ENCODE assay signal across 23 mouse cellular contexts in genomic region chr4:138771970-138772369, GRCm38 (mm10). TPM values are rescaled to one million over a fixed set of nuclear protein-coding genes. Genes with fewer than 3 reads are reported as not detected.
A peak's percentile ranks its signal among the peaks of the same experiment; 100 is the strongest.
DNase-seq lines count a peak whose midpoint lies in the region; ATAC-seq lines count a peak whose summit lies in the region.
"Had no signal": no experiment of that assay in that cellular context is flagged by ENCODE, and none has a peak within 500 bp of the region (broad histone marks: within the 10 kb centered on the region; RNA-seq: fewer than 3 reads in every experiment).

No protein-coding gene starts in this region.

- H3K4me3 ChIP-seq in kidney, embryonic 14.5 days (ENCODE audit: low read length) = no peak overlapping the region
- H3K4me3 ChIP-seq in intestine, embryonic 14.5 days (ENCODE audit: low read depth, low read length) = no peak overlapping the region
- no peak overlapping the region for H3K4me3 ChIP-seq in intestine, embryonic 16.5 days (ENCODE audit: low read length)
- H3K4me3 ChIP-seq in stomach, embryonic 14.5 days (ENCODE audit: low read depth, low read length) = no peak overlapping the region
- H3K4me3 ChIP-seq in midbrain, embryonic 10.5 days = no peak overlapping the region
- H3K4me3 ChIP-seq: embryonic facial prominence, embryonic 10.5 days; forebrain, embryonic 13.5 days; heart, adult 2 months; heart, embryonic 15.5 days had no signal

- no peak for ATAC-seq in kidney, embryonic 14.5 days (ENCODE audit: low FRiP score, low TSS enrichment)
- ATAC-seq in intestine, embryonic 14.5 days (replicated peaks; ENCODE audit: low FRiP score, low TSS enrichment, low read depth) = peak; percentile 79
- peak; percentile 95 for ATAC-seq in intestine, embryonic 16.5 days
- 0 out of 2 replicates have a peak, but pooled peaks have one; percentile 69 for ATAC-seq in stomach, embryonic 14.5 days (ENCODE audit: insufficient number of reproducible peaks, insufficient read depth, low FRiP score, low read depth)
- ATAC-seq: activated CD4-positive, CD25-positive, alpha-beta regulatory T cell, adult 4 months; forebrain, embryonic 13.5 days; forebrain, postnatal 0 days; Patski had no signal

- H3K36me3 ChIP-seq in kidney, embryonic 14.5 days (ENCODE audit: control insufficient read depth, insufficient read depth, low read length) = no peaks in the 10 kb centered on the region
- no peaks in the 10 kb centered on the region for H3K36me3 ChIP-seq in intestine, embryonic 14.5 days (ENCODE audit: control insufficient read depth, insufficient read depth, low read length)
- no peaks in the 10 kb centered on the region for H3K36me3 ChIP-seq in intestine, embryonic 16.5 days (ENCODE audit: control insufficient read depth, insufficient read depth, low read length)
- no peaks in the 10 kb centered on the region for H3K36me3 ChIP-seq in stomach, embryonic 14.5 days (ENCODE audit: control insufficient read depth, insufficient read depth, low read length)
- H3K36me3 ChIP-seq in midbrain, embryonic 10.5 days = no peaks in the 10 kb centered on the region
- H3K36me3 ChIP-seq: embryonic facial prominence, embryonic 10.5 days; heart, embryonic 15.5 days had no signal

- no peak overlapping the region for H3K4me2 ChIP-seq in kidney, embryonic 14.5 days (replicated peaks; ENCODE audit: low read depth, low read length)
- no peak overlapping the region for H3K4me2 ChIP-seq in intestine, embryonic 14.5 days (ENCODE audit: low read length)
- H3K4me2 ChIP-seq in intestine, embryonic 16.5 days (ENCODE audit: low read depth, low read length) = no peak overlapping the region; the same call in 1 of the 2 replicates
- no peak overlapping the region for H3K4me2 ChIP-seq in stomach, embryonic 14.5 days (replicated peaks; ENCODE audit: low read depth, low read length)
- H3K4me2 ChIP-seq: forebrain, embryonic 13.5 days; heart, embryonic 11.5 days; heart, embryonic 15.5 days had no signal

- 83% methylated on average over 10 of the region's 10 CpGs for WGBS in kidney, embryonic 14.5 days
- WGBS in intestine, embryonic 14.5 days = 64% methylated on average over 10 of the region's 10 CpGs
- 62% methylated on average over 10 of the region's 10 CpGs for WGBS in intestine, embryonic 16.5 days
- WGBS in stomach, embryonic 14.5 days = 66% methylated on average over 10 of the region's 10 CpGs
- WGBS in midbrain, embryonic 10.5 days = 90% methylated on average over 10 of the region's 10 CpGs

- H3K27ac ChIP-seq in kidney, embryonic 14.5 days (ENCODE audit: low read depth, low read length) = no peak overlapping the region
- H3K27ac ChIP-seq in intestine, embryonic 14.5 days (ENCODE audit: low read depth) = no peak overlapping the region
- peak overlapping the region; percentile 67 for H3K27ac ChIP-seq in intestine, embryonic 16.5 days (ENCODE audit: low read length)
- no peak overlapping the region for H3K27ac ChIP-seq in stomach, embryonic 14.5 days (ENCODE audit: low read length)
- no peak overlapping the region for H3K27ac ChIP-seq in midbrain, embryonic 10.5 days (replicated peaks)
- H3K27ac ChIP-seq: embryonic facial prominence, embryonic 10.5 days; forebrain, embryonic 13.5 days; heart, adult 2 months; heart, embryonic 15.5 days had no signal

- 0 out of 2 replicates have a peak, but pooled peaks cover under 1% of the 10 kb centered on the region for H3K4me1 ChIP-seq in kidney, embryonic 14.5 days (ENCODE audit: control insufficient read depth, insufficient read depth, low read length)
- H3K4me1 ChIP-seq in intestine, embryonic 14.5 days (replicated peaks; ENCODE audit: control insufficient read depth, insufficient read depth, low read length) = no peaks in the 10 kb centered on the region
- 0 out of 2 replicates have a peak, but pooled peaks cover 4% of the 10 kb centered on the region for H3K4me1 ChIP-seq in intestine, embryonic 16.5 days (ENCODE audit: control insufficient read depth, insufficient read depth, low read length)
- no peaks in the 10 kb centered on the region for H3K4me1 ChIP-seq in stomach, embryonic 14.5 days (ENCODE audit: control insufficient read depth, insufficient read depth, low read length)
- no peaks in the 10 kb centered on the region for H3K4me1 ChIP-seq in midbrain, embryonic 10.5 days
- H3K4me1 ChIP-seq: embryonic facial prominence, embryonic 10.5 days; forebrain, embryonic 13.5 days; heart, embryonic 15.5 days had no signal

- no peaks in the 10 kb centered on the region for H3K9me3 ChIP-seq in kidney, embryonic 14.5 days (ENCODE audit: control insufficient read depth, low read length)
- H3K9me3 ChIP-seq in intestine, embryonic 14.5 days (ENCODE audit: control insufficient read depth, low read length) = no peaks in the 10 kb centered on the region
- H3K9me3 ChIP-seq in intestine, embryonic 16.5 days (ENCODE audit: control insufficient read depth, low read length) = no peaks in the 10 kb centered on the region
- H3K9me3 ChIP-seq in stomach, embryonic 14.5 days (ENCODE audit: control insufficient read depth, low read depth, low read length) = no peaks in the 10 kb centered on the region
- no peaks in the 10 kb centered on the region for H3K9me3 ChIP-seq in midbrain, embryonic 10.5 days (replicated peaks)
- H3K9me3 ChIP-seq: embryonic facial prominence, embryonic 10.5 days; forebrain, embryonic 13.5 days; heart, embryonic 15.5 days had no signal

- no peaks in the 10 kb centered on the region for H3K27me3 ChIP-seq in kidney, embryonic 14.5 days (ENCODE audit: control insufficient read depth, insufficient read depth, low read length)
- H3K27me3 ChIP-seq in intestine, embryonic 14.5 days (replicated peaks; ENCODE audit: control insufficient read depth, insufficient read depth, low read length) = no peaks in the 10 kb centered on the region
- H3K27me3 ChIP-seq in intestine, embryonic 16.5 days (replicated peaks; ENCODE audit: control insufficient read depth, insufficient read depth, low read length) = no peaks in the 10 kb centered on the region
- H3K27me3 ChIP-seq in stomach, embryonic 14.5 days (ENCODE audit: control insufficient read depth, insufficient read depth, low read length) = no peaks in the 10 kb centered on the region
- H3K27me3 ChIP-seq in midbrain, embryonic 10.5 days (ENCODE audit: low read depth, poor library complexity, severe bottlenecking) = no peaks in the 10 kb centered on the region
- H3K27me3 ChIP-seq: forebrain, embryonic 13.5 days; Patski had no signal

- peak; percentile 14 to 23 for DNase-seq in kidney, adult 8-10 months
- no peak for DNase-seq in intestine, embryonic 14.5 days (ENCODE audit: low spot score)
- DNase-seq in urinary bladder, postnatal 10 days (ENCODE audit: low spot score) = no peak
- DNase-seq in midbrain, embryonic 10.5 days (ENCODE audit: low spot score) = no peak
- no peak for DNase-seq in thymus, adult 18-20 months
- DNase-seq: adrenal gland, adult 2 months; adrenal gland, postnatal 25 days; cerebellum, adult 18-20 months; cerebellum, adult 9-11 months; cerebellum, postnatal 36 days; forebrain, postnatal 0 days; gastrocnemius, postnatal 14 days; heart, adult 2 months had no signal

- H3K9ac ChIP-seq in kidney, embryonic 14.5 days (ENCODE audit: low read depth, low read length) = no peak overlapping the region
- no peak overlapping the region for H3K9ac ChIP-seq in intestine, embryonic 14.5 days (ENCODE audit: low read length)
- no peak overlapping the region for H3K9ac ChIP-seq in intestine, embryonic 16.5 days (ENCODE audit: low read depth, low read length)
- no peak overlapping the region for H3K9ac ChIP-seq in stomach, embryonic 14.5 days (replicated peaks; ENCODE audit: low read depth, low read length)
- H3K9ac ChIP-seq: forebrain, embryonic 13.5 days; forebrain, postnatal 0 days; heart, embryonic 15.5 days had no signal

RNA-seq across cellular contexts. Expression of gene Pla2g2d, which starts 3.6 kb away (rescaled TPM):
- polyA plus RNA-seq in kidney, embryonic 14.5 days (2014; fragmentation: Nextera tagmentation; extraction: Ambion mirVana) = not detected in 2 replicates
- polyA plus RNA-seq in intestine, embryonic 14.5 days (2014; fragmentation: Nextera tagmentation; extraction: Ambion mirVana) = 1.1 TPM in 1 of 2 replicates, not detected in the other
- 0.44 and 0.75 TPM in 2 replicates for polyA plus RNA-seq in intestine, embryonic 16.5 days (2015; fragmentation: Nextera tagmentation; extraction: Ambion mirVana)
- polyA plus RNA-seq in stomach, embryonic 14.5 days (2014; fragmentation: Nextera tagmentation; extraction: Ambion mirVana) = 0.13 and 0.35 TPM in 2 replicates
- polyA plus RNA-seq in midbrain, embryonic 10.5 days (2016; fragmentation: Nextera tagmentation; extraction: Ambion mirVana) = 0.56 and 0.78 TPM in 2 replicates
- polyA plus RNA-seq: heart, embryonic 11.5 days; heart, embryonic 15.5 days had no signal

RNA-seq across cellular contexts. Expression of gene Pla2g2f, which starts 14.5 kb away (rescaled TPM):
- not detected in 2 replicates for polyA plus RNA-seq in kidney, embryonic 14.5 days (2014; fragmentation: Nextera tagmentation; extraction: Ambion mirVana)
- polyA plus RNA-seq in intestine, embryonic 14.5 days (2014; fragmentation: Nextera tagmentation; extraction: Ambion mirVana) = 0.12 and 0.80 TPM in 2 replicates
- 2.3 and 2.7 TPM in 2 replicates for polyA plus RNA-seq in intestine, embryonic 16.5 days (2015; fragmentation: Nextera tagmentation; extraction: Ambion mirVana)
- 0.16 and 0.29 TPM in 2 replicates for polyA plus RNA-seq in stomach, embryonic 14.5 days (2014; fragmentation: Nextera tagmentation; extraction: Ambion mirVana)
- 0.47 and 0.62 TPM in 2 replicates for polyA plus RNA-seq in midbrain, embryonic 10.5 days (2016; fragmentation: Nextera tagmentation; extraction: Ambion mirVana)
- polyA plus RNA-seq: activated CD4-positive, CD25-positive, alpha-beta regulatory T cell, adult 4 months; embryonic facial prominence, embryonic 10.5 days; forebrain, embryonic 13.5 days; forebrain, postnatal 0 days; gonadal fat pad, adult 2 months; heart, embryonic 11.5 days; Patski had no signal

RNA-seq across cellular contexts. Expression of gene Ubxn10, which starts 35.0 kb away (rescaled TPM):
- 1.3 and 2.0 TPM in 2 replicates for polyA plus RNA-seq in kidney, embryonic 14.5 days (2014; fragmentation: Nextera tagmentation; extraction: Ambion mirVana)
- polyA plus RNA-seq in intestine, embryonic 14.5 days (2014; fragmentation: Nextera tagmentation; extraction: Ambion mirVana) = 1.0 and 1.8 TPM in 2 replicates
- polyA plus RNA-seq in intestine, embryonic 16.5 days (2015; fragmentation: Nextera tagmentation; extraction: Ambion mirVana) = 1.3 and 1.5 TPM in 2 replicates
- polyA plus RNA-seq in stomach, embryonic 14.5 days (2014; fragmentation: Nextera tagmentation; extraction: Ambion mirVana) = 0.97 and 1.3 TPM in 2 replicates
- polyA plus RNA-seq in midbrain, embryonic 10.5 days (2016; fragmentation: Nextera tagmentation; extraction: Ambion mirVana) = 1.8 and 2.1 TPM in 2 replicates
- polyA plus RNA-seq: activated CD4-positive, CD25-positive, alpha-beta regulatory T cell, adult 4 months; Patski had no signal

RNA-seq across cellular contexts. Expression of gene Pla2g2c, which starts 47.4 kb away (rescaled TPM):
- polyA plus RNA-seq in kidney, embryonic 14.5 days (2014; fragmentation: Nextera tagmentation; extraction: Ambion mirVana) = 0.46 and 0.81 TPM in 2 replicates
- 0.22 and 0.35 TPM in 2 replicates for polyA plus RNA-seq in intestine, embryonic 14.5 days (2014; fragmentation: Nextera tagmentation; extraction: Ambion mirVana)
- polyA plus RNA-seq in intestine, embryonic 16.5 days (2015; fragmentation: Nextera tagmentation; extraction: Ambion mirVana) = 0.13 and 0.16 TPM in 2 replicates
- polyA plus RNA-seq in stomach, embryonic 14.5 days (2014; fragmentation: Nextera tagmentation; extraction: Ambion mirVana) = 0.14 TPM in 1 of 2 replicates, not detected in the other
- polyA plus RNA-seq in midbrain, embryonic 10.5 days (2016; fragmentation: Nextera tagmentation; extraction: Ambion mirVana) = 0.62 and 0.70 TPM in 2 replicates
- polyA plus RNA-seq: activated CD4-positive, CD25-positive, alpha-beta regulatory T cell, adult 4 months; Patski had no signal

Comparison
In these comparisons a context has a peak if more than half of its experiments do, and no peak if none do; other contexts are left out.
1. DNase-seq: peak in kidney, adult 8-10 months (2 of 2); none in intestine, embryonic 14.5 days (single experiment), urinary bladder, postnatal 10 days (single experiment), midbrain, embryonic 10.5 days (single experiment) and thymus, adult 18-20 months (0 of 2).